Mouse (Mus musculus): ENCODE measurements around the gene H2-DMb2. TPM values are rescaled to one million over a fixed set of nuclear protein-coding genes. Genes with fewer than 3 reads are reported as not detected.
A peak's percentile ranks its signal among the peaks of the same experiment; 100 is the strongest.

The H2-DMb2 gene
- total RNA-seq, 1 experiment from 2014 or later, result 1.7 TPM

- DNase-seq, result no peak
These were observed 37.1 kb downstream of the H2-DMb2 start for GRCm38 (mm10) chr17:34179913-34180859.

GRCm38 (mm10) chr17:34183564-34184219, 40.6 kb downstream of the H2-DMb2 start:
- DNase-seq, result no peak

- DNase-seq, result no peak
These were observed 42.4 kb downstream of the H2-DMb2 start for GRCm38 (mm10) chr17:34185526-34185925.

GRCm38 (mm10) chr17:34186885-34187260, 43.8 kb downstream of the H2-DMb2 start:
- no peak for DNase-seq

DNA sequence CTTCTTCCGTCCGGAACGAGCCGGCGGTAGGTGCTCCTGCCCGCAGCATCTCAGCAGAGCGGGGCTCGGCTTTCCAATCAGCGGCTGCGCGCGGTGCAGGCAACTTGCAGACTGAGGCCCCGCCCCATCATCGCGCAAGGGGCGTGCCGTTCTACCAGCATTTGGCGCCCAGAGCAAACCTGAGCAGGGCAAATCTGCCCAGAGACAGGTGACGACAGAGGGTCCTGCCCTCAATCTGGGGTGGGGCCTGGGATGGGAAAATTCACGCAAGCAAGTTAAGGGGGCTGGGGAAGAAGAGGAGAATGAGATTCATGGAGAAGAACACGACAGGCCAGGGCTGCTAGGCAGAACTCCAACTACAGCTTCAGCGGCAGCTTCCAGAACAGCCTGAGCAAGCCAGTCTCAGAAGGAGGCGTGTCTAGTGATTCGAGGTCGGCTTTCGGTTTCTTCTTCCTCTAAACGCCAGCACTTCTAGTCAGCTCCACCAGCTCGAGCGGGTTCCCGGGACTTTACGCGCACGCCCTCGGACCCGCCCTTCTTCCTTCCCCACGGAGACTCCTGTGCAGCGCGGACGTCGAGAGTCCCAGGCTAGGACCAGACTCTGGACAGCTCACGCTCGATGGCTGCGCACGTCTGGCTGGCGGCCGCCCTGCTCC, 44.3 kb downstream of the H2-DMb2 start, which contains the start of the genes Tap1 and Psmb9:
Gene Tap1 (plus strand): TSS at position 293 of the 656 bp plus-strand sequence.
Gene Psmb9 (minus strand): TSS at position 504 of the 656 bp plus-strand sequence.
- peak; percentile 100 for DNase-seq

DNA sequence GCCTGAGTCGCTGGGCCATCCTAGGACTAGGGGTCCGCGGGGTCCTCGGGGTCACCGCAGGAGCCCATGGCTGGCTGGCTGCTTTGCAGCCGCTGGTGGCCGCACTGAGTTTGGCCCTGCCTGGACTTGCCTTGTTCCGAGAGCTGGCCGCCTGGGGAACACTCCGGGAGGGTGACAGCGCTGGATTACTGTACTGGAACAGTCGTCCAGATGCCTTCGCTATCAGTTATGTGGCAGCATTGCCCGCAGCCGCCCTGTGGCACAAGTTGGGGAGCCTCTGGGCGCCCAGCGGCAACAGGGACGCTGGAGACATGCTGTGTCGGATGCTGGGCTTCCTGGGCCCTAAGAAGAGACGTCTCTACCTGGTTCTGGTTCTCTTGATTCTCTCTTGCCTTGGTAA, 44.9 kb downstream of the H2-DMb2 start:
- peak; percentile 55 for DNase-seq

DNA sequence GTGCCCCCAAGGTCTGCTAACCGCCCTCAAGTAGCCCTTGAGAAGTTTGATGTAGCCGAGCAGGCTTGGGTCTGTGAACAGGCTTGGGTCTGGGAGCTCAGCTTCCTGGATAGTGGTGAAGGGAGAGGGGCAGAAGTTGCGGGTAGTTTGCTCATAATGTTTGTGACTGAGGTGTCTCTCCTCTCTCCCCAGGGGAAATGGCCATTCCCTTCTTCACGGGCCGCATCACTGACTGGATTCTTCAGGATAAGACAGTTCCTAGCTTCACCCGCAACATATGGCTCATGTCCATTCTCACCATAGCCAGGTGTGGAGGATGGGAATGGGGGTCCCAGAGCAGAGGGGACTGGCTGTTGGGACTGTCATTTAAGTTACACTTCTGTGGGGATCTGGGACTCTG, 45.9 kb downstream of the H2-DMb2 start:
- DNase-seq, result no peak

GRCm38 (mm10) chr17:34192852-34193251, 49.7 kb downstream of the H2-DMb2 start:
- no peak for DNase-seq

- no peak for DNase-seq
These were observed 50.4 kb downstream of the H2-DMb2 start for GRCm38 (mm10) chr17:34193468-34193867.

DNA sequence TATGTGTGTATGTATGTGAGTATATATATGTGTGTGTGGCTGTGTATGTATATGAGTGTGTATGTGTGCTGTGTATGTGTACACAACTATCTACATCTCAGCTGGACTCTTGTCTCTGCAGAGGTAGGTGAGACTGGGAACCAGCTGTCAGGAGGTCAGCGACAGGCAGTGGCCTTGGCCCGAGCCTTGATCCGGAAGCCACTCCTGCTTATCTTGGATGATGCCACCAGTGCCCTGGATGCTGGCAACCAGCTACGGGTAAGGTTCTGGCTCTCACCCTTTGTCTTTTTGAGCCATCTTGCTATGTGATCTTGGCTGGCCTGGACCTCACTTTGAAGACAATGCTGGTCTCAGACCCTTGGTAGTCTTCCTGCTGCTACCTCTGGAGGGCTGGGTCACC, 51.6 kb downstream of the H2-DMb2 start:
- DNase-seq, result no peak

GRCm38 (mm10) chr17:34196491-34196890, 53.4 kb downstream of the H2-DMb2 start:
- no peak for DNase-seq

- peak; percentile 94 for DNase-seq
These were observed 54.1 kb downstream of the H2-DMb2 start, which contains the start of gene Psmb8 for GRCm38 (mm10) chr17:34196941-34197894. TSS of gene Psmb8 (plus strand) at chr17:34197721.

GRCm38 (mm10) chr17:34197904-34198520, 54.9 kb downstream of the H2-DMb2 start:
- DNase-seq, result peak; percentile 37

GRCm38 (mm10) chr17:34198521-34198912, 55.4 kb downstream of the H2-DMb2 start:
- DNase-seq, result no peak

DNA sequence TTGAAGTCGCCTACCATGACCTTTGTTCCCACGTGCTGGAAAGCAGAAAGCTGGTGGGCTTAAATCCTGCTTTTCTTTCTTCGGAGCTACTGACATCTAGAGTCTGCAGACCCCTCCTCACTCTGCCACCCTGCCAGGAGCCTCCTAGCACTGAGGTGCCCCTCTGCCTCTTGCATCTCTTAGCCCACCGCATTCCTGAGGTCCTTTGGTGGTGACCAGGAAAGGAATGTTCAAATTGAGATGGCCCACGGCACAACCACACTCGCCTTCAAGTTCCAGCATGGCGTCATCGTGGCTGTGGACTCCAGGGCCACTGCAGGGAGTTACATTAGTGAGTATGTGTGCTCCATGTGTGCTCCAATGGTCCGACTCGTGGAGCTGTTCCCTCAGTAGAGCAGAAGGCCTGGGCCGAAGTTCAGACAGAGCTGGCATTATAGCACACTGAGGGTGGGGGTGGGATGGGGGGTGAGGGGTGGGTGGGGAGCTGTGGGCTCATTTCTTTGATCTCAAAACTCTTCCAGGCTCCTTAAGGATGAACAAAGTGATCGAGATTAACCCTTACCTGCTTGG, 56.0 kb downstream of the H2-DMb2 start:
- DNase-seq, result no peak

DNA sequence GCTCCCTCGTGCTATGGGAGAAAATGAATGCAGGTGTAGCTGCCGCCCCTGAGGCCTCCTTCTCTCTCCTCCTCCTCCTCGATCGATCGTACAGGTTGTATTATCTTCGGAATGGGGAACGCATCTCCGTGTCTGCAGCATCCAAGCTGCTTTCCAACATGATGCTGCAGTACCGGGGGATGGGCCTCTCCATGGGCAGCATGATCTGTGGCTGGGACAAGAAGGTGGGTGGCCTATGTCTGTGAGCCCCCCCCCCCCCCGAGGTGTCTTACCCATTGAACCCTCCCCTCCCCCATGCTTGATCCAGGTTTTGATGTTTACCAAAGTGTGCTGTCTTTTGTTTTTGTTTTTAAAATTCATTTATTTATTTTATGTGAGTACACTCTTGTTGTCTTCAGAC, 56.9 kb downstream of the H2-DMb2 start:
- DNase-seq, result no peak

DNA sequence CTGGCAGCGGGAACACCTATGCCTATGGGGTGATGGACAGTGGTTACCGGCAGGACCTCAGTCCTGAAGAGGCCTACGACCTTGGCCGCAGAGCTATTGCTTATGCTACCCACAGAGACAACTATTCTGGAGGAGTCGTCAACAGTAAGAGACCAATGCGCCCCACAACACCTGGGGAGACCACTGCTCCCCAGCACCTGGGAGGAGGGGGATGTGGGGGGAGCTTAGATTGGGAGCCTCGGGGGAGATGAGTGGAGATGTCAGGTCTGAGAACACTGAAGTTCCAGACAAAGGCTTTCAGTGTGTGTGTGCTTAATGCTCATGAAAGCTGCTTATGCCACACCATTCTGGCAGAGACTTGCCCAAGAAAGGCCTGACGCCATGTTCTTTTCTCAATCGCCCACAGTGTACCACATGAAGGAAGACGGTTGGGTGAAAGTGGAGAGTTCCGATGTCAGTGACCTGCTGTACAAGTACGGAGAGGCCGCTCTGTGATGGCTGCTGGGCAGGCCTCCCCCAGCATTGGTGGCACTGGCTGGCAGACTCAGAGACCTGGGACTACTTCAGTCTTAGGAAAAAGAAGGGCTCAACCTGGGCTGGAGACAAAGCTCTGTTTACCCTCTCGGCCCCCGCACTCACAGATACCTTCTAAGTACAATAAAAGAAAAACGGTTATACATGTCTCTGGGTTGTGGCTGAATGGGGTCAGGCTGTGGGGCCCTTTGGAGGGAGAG, 57.8 kb downstream of the H2-DMb2 start:
- no peak for DNase-seq
